Mouse (Mus musculus): Measurements from ENCODE around the gene Epb41l3.

Epb41l3 gene

DNA sequence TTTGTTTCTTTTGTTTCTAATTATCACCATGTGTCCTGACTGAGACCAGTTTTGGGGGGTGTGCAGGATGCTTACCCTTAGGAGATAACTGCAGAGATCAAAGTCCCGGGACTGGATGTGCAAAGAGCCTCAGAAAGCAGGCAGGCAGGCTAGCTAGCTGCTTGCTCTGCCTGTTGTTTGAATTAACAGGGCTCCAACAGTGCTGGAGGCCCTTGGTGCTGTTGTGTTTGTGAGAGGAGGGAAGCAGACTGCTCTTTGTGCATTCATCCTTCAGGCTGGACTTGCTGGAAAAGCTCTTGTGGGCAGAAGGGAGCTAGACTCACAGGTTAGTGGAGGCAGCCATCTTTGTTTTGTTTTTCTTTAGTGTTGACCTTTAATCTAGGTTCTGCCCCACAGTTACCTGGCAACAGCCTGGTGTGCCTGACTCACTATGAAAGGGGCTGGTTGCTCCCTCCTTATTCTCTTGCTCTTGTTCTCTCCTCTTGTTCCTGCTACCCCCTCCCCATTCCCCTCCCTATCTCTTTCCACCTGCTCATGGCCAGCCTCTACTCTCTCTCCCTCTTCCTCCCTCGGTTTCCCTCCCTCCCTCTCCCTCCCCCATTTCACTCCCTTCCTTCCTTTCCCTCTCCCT lies 117.5 kb downstream of the Epb41l3 start:
- no peak for DNase-seq

DNA sequence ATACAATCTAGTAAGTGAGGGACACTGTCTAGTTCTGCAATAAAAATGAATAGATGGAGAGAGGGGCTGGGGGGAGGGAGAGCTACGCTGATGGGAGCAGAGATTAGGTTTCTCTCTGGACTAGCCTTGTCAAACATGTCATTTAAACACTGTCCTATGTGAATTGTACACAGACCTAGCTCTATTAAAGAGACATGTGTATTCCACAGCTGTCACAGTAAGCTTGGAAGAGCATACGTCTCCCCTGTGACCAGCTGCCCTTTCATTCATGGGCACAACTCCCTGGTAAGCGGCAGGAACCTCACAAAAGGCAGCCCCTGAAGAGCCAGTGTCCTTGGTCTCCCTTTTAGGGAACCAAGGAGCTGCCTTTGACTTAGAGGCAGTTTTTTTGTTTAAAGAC lies 119.1 kb downstream of the Epb41l3 start:
- no peak for DNase-seq

DNA sequence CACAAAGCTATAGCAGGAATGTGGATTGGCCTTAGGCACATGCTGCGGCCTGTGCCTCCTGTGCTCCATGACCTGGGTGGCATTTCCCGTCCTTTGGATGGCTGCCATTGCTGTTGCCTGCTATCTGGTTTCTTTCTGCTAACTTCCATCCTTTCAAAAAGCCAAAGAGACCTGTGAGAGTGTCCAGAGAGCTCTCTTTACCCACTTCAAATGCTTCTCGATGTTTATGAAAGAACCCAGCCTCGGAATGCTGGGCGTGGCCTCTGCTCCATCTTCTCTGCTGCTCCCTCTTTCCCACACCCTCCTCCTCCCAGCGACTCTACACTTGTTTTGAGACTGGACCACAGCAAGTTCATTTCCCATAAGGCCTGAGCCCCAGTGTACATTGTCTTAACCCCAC lies 120.3 kb downstream of the Epb41l3 start:
- no peak for DNase-seq

DNA sequence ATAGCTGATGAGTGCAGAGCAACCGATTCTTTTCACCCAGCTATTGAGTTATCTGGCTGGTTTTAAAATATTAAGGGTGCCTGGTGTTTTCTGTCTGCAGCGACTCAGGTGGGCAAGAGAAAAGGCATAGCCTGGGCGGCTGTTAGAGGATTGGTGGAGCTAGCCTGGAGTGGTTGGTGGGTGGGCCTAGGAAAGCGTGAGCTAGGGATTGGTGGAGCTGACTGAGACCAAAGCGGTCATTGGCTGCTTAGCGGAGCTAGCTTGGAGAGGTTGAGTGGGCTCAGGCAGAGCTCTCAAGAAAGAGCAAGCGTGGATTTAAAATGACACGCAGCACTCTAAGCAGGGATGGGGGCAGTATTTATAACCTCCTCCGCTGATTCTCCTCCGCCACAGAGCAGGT lies 121.2 kb downstream of the Epb41l3 start:
- no peak for DNase-seq

DNA sequence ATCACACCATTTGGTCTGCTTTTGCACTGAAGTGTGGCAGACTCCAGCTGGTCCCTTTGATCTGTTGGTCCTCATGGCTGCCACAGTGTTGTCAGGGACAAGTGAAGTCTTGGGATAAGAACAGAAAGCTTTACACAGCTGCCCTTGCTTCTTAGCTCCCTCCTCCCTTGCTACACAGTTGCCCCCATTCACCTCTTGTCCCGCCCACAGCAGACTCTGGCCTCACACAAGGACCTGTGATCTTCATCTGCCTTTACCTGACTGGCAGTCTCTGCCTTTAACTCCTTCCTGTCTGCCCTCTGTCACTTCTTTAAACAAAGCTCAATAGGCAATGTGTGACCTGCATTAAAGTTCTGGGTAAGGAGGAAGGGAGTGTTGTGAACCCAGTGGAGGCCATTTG lies 123.3 kb downstream of the Epb41l3 start:
- DNase-seq, result no peak

DNA sequence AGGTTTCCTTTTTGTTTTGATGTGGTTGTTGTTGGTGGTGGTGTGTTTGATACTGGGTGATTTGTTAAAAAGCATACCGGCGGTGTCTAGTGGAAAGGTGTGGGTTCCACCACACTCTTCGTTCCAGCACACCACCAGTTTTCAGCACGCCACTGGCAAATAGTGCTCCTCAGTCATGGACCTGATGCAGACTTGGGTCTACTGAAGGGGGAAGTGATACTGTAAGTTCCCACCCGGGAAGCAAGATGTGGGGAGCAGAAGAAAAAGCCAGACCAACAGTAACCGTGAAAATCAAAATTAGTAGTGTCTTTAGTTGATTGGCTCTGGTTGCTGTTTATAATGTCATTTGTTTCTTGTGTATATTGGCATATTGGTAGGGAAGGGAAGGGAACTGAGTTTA lies 124.3 kb downstream of the Epb41l3 start:
- DNase-seq, result no peak

DNA sequence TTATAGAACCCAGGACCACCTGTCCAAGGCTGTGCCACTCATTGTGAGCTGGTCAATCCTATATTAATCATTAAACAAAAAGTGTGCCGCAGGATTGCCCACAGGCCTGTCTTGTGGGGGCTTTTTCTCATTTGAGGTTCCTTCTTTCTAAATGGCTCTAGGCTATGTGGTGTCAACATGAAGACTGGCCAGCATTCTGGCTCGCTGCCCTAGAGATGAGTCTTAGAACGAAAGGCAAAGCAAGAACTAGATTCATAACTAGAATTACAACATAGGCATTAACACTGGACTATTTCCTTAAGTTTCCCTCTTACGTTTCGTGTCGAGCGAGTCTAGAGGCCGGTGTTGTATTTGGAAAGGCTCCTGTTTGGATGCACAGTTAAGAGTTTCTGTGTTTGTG lies 125.5 kb downstream of the Epb41l3 start:
- no peak for DNase-seq

DNA sequence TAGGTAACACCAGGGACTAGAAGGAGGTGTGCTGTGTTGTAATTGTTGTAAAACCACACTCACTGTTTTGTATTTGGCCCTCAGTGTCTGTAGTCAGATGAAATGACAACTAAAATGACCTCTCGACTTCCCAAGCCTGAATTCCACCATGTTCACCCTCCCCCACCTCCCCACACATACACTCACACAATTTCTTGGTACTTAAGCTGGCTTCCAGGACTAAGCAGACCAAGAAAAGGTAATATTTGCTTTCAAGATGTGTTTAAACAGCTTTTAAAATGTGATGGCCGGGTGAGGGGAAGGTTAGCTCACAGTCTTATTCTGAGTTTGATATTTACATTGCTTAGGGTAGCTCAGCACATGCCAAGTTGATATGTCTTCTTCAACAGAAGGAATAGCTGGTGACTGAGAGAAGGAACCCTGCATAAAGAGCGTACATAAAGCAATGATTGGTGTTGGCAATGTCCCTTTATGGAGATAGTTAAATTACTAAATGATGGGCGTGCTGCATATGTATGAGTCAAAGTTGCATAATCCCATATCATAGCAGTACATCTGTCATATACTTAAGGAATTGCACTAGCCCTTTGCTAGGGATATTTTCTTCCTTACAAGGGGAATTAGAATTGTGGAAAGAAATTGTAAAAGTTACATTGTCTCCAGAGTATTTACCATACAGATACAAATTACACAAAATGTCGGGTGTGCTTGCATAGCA lies 130.0 kb downstream of the Epb41l3 start:
- no peak for DNase-seq

DNA sequence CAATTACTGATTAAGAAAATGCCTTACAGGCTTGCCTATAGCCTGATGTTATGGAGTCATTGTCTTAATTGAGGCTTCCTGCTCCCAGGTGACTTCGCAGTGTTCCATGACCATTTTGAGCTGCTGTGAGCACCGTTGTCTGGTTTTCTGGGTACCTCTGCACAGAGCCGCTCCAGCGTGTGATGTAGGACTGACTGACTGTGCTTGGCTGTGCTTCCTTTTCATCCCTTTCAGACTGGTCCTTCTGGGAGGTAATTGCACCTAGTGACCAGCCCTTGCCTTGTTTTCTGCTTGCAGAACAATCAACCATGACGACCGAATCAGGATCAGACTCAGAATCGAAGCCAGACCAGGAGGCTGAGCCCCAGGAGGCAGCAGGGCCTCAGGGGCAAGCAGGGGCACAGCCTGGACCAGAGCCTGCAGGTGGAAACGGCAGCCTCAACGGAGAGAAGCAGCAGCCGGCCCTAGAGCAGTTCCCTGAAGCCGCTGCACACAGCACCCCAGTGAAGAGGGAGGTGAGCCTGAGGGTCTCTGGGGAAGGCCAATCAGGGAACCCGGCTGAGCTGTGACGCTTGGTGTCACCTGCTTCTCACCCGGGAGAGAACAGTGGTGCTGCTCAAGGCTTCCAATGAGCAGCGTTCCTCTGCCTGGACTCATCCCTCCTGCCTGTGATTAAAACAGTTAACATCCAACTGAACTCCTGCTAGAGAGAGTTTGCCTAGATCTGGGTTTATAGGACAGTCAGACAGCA lies 132.3 kb downstream of the Epb41l3 start:
- DNase-seq, result no peak

DNA sequence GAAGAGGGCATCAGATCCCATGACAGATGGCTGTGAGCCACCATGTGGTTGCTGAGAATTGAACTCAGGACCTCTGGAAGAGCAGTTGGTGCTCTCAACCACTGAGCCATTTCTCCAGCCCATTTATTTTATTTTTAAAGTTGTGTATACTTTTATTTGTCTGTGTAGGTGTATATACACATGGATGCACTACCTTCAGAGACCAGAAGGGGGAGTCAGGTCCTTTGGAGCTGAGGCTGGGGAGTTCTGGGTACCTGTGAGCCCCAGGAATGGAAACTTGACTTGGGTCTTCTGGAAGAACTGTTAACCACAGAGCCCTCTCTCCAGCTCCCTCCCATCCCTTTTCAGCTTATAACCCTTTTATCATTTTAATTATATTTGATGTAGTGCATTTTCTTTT lies 135.6 kb downstream of the Epb41l3 start:
- DNase-seq, result no peak

DNA sequence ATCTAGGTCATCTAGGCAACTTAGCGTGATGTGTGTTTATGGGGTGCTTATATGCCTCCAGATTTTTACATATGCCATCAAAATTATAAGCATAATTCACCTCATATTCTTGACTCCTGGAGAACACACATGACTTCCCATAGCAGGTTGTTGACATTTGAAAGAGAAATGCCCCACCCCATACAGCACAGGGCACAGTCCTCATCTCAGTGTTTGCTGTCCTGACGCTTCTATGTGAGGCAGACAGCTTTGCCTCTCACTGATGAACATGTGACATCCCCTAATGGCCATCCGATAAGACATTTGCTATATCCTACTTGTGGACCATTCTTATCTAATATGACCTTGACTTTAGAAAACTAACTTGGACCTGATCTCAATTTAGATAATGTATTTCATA lies 140.6 kb downstream of the Epb41l3 start:
- no peak for DNase-seq

DNA sequence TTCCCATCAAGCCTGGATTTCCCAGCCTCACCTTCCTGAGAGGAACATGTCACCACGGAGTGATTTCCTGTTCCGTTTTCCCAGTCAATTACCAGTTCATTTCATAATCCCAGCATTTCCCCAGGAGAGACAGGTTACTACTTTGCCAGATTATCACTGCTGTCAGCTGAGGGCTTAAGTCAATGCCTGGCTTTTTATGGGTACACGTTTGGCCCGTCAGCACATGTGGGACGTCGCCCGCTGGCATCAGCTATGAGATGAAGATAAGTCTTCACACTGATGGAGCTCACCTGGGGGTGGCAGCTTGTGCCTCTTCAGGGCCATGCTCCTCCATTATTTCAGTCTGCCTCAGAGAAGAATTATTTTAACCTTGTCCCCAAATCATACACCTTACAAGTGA lies 145.4 kb downstream of the Epb41l3 start:
- no peak for DNase-seq

DNA sequence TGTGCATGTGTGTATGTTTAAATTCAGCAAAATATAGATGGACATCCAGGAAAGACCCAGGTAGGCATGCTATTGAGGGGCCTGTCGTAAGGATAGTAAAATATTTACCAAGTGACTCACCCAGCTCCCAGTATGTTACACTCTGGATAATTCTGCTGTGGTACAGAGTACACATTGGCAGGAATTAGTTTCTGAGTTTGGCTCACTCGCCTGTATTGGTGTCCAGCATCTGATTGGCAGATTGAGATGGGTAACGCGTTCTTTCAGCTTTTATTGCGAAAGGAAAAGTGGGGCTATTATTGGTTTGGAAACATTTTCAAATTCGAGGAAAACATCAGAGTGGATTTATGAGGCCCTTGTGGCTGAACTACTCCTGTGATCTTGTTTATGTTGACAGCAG lies 145.9 kb downstream of the Epb41l3 start:
- DNase-seq, result no peak

DNA sequence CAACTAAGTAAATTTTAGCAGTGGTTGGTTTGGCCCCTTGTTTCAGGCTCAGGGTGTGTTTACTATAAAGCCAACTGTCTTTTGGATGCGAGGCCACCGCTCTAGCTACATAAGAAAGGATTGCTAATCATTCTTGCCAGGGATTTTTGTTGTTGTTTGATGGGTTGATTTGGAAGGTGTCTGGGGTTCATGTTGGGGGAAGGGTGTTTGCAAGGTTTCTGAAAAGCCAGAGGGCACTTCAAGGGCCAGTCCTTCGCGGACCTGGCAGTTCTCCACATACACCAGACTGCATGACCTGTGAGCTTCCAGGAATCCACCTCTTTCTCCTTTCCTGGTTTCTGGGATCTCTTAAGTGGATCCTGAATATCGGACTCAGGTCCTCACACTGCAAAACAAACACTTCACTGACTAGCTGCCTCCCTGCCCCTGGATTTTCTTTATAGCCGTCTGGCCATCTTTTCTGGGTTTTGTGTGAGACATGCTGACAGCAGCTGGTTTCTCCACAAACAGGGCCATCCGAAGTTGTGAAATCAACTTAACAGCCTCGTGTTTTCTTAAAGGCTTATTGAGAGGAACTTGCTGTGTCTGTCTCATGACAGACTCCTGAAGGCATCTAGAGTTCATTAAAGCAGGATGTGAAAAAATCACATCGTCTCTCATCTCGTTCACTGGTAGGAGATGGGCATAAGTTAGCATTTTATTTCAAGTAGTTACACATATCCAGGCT lies 146.6 kb downstream of the Epb41l3 start:
- no peak for DNase-seq

DNA sequence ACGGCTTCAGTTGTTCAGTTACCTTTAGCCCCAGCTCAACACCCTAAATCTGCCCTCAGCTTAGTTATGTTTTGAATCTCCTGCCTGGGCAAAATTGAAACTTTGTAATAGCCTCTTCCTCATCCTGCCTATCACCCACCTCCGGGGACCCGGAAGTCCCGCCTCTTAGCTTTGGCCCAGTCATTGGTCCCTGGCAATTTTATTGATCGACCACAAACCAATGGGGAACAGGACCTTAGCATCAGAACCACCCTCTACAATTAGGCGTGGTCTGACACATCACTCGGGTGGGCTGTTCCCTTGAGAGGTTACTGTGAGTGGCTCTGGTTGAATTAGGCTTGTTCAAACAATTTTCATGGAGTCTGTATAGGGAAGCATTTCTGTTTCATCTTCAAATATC lies 150.5 kb downstream of the Epb41l3 start:
- no peak for DNase-seq

DNA sequence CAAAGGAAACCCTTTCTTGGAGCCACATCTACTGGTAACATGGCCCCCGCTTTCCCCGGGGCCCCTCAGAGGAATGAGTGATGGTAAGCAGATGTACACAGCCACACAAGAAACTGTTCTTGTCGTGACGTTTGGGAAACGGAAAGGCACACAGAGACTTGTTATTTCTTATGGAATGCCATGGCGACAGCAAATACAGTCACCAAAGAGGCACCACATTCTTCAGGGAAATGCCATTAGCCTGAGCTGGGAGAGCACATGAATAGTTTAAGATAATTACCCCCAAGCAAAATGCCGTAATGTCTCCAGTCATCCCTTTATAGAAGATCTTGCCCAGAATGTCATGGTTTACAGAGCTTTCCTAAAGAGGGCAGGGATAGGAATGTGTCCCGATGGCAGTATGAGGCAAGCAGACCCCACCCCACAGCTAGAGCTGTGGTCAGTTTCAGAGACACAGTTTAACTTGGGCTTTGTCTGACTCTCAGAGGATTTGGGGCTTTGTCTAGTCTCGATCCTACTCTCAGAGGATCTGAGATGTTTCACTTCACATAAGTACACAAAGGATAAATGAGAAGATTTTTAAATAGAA lies 152.0 kb downstream of the Epb41l3 start:
- no peak for DNase-seq

DNA sequence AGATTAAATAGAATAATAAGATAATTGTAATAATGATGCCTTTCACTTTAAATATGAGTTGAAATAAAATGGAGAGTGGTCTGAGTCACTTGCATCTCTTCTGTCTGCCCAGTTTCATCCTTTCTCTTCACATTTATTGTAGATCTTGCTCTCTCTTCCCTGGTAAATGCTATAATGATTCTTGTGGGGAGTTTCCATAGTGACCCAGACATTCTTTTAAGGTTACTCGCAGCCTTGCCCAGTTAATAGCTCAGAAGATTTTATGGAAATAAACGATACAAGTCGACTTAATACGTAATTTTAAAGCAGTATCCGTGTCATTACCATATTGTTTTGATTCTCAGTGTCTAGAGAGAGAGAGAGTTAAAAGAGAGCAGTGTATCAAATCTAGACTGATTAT lies 154.0 kb downstream of the Epb41l3 start:
- DNase-seq, result no peak

DNA sequence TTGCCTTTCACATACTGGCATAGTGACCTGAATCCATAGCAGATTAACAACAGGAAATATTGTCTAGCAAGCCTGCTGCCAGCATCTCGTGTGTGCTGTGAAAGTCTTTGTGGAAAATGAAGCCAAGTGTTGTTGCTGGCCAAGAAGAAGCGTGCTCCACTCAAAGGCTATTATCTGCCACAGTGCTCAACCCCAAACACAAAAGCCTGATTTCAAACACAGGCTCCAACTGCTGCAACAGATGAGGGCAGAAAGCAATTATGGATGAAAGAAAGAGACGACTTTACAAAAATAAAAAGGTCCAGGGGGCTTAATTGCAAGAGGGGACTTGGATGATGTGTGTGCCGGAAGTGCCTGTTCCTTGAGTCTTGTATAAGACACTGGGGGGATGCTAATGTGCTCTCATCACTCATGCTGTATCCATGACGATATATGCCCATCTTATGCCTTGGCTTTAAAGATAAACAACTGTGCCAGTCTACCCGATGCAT lies 154.7 kb downstream of the Epb41l3 start:
- DNase-seq, result no peak

DNA sequence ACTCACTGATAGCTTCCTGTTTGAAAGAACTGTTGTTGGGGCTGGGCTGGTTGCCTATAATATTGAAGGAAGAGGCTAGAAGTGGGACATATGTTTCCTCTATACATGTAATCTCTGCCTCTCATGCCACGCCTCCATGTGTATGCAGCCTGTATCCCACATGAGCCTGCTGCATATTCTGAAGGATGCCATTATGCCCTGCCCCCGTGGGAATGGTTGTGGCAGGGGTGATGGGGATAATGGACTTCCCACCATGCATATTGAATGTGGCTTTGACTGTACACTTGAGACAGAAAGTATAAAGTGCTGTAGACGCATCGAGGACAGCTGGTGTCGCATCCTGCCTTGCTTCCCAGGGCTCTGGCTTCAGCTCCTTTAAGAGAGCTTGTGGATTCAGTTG lies 155.9 kb downstream of the Epb41l3 start:
- no peak for DNase-seq

DNA sequence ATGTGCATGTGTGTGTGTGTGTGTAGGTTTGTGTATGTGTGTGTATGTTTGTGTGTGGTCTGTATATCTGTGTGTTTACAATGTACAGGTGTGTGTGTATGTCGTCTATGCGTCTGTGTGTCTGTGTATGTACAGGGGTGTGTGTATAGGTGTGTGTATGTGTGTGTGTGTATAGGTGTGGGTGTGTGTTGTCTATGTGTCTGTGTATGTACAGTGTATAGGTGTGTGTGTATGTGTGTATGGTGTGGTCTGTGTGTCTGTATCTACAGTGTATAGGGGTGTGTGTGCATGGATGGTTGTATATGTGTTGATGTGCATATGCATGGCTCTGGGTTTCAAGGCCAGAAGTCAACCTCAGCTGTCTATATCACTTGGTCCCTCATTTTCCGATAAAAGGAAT lies 161.7 kb downstream of the Epb41l3 start:
- no peak for DNase-seq

DNA sequence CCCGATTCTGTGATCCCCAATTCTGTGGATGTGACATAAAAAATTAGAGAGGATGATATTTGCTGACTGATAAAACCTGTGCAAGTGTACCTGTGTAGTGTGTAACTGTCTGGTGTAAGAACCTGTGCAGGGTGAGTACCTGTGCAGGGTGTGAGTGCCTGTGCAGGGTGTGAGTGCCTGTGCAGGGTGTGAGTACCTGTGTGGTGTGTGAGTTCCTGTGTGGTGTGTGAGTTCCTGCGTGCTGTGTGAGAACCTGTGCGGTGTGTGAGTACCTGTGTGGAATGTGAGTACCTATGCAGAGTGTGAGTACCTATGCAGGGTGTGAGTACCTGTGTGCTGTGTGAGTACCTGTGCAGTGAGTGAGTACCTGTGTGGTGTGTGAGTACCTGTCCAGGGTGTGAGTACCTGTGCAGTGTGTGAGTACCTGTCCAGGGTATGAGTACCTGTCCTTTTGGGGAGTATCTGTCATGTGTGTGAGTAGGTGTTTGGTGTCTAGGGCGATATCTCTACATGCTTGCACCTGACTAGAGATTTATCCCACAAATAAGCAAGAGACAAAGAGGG lies 163.4 kb downstream of the Epb41l3 start:
- no peak for DNase-seq

DNA sequence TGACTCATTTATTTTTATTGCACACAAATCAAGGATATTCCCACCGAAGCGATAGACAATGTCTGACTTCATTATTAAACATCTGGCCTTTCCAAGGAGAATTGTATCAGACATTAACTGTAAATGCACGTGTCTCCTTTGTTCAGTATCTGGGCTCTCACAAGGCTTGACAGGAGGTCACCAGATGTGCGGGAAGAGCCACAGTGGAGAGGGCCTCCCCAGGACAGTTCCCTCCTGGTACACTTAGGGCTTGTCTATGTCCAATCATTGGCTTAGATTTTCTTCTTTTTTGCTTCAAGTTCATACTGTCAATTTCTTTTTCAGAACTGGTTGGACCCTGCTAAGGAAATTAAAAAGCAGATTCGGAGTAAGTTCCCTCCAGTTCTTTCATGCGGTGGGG lies 163.9 kb downstream of the Epb41l3 start:
- no peak for DNase-seq

DNA sequence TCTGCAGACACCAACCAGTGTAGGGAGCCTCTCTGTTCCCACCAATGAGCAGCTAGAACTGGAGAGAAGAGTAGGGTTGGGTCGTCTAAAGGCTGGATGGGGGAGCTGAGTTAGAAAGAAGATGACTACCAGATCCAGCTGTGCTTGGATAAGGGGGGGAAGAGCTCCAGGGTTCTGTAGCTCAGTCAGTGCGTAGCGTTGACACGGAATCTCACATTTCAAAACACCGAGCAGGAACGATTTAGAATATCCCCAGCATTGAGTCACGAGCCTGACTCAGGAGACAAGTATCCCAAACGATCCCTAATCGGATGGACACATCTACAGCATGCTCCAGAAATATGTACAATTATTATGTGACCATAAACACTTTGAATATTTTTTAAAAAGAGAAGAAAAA lies 180.4 kb downstream of the Epb41l3 start:
- no peak for DNase-seq

All from kidney, postnatal 4 days (tissue).